Mouse (Mus musculus): ENCODE results near the gene Gtpbp8. TPM values are rescaled to one million over a fixed set of nuclear protein-coding genes. Genes with fewer than 3 reads are reported as not detected.

Gene Gtpbp8
- polyA plus RNA-seq, 1 experiment from 2014 or later: 38.7 TPM

DNA sequence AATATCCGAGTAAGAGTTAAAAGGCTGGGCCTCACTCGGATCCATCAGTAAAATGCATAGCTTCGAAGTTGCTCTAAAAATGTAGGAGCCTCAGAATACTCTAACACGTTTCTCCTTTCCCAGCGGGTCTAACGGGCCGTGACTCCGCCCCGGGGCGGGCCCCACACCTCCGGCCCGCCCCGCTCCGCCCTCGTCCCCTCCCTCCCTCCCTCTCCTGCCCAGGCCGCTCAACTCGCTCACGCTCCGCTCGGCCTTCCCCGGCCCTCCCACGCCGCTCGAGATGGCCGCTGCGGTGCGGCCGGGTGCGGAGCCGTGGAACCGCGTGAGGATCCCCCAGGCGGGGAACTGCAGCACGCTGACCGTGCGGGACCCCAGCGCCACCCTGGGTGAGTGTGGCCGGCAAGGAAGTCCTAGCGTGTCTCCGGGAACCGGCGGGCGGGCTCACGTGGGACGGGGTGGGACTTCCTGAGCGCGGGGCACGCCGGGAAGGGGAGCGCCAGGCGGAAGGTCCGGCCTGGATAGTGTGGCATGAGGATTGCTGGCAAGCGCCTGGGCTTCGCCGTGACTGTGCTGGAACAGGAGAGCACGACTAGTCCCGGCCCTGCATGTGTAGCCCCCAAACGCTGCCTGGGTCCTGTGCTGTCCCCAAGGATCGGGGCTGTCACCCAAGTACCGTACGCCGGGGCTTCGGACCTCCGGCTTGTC, 21.9 kb downstream of the Gtpbp8 start, which contains the start of gene Nepro:
Gene Nepro, plus strand, starts transcription at position 219 of the 705 bp plus-strand sequence.
- Histone ChIP-seq H3K9me3 (no peaks in the 10 kb centered on the region), H3K4me3 (replicated peaks) (peak within 1 kb of the TSS; percentile 80), H3K9ac (replicated peaks) (peak within 1 kb of the TSS; percentile 83), H3K4me1 (replicated peaks) (peaks cover 22% of the 10 kb centered on the region), H3K27ac (peak within 1 kb of the TSS; percentile 91), H3K27me3 (no peaks in the 10 kb centered on the region), H3K36me3 (peaks cover 8% of the 10 kb centered on the region), H3K4me2 (replicated peaks) (peak within 1 kb of the TSS; percentile 69)
- under 1% methylated on average over 64 of the region's 64 CpGs for WGBS
- ATAC-seq: peak; percentile 98

GRCm38 (mm10) chr16:44722666-44723065, 23.5 kb downstream of the Gtpbp8 start:
- no peak overlapping the region for H3K4me3 ChIP-seq (replicated peaks)
- H3K27me3 ChIP-seq: no peaks in the 10 kb centered on the region
- H3K9me3 ChIP-seq: no peaks in the 10 kb centered on the region
- ATAC-seq: no peak
- H3K4me1 ChIP-seq (replicated peaks): peaks cover 22% of the 10 kb centered on the region
- H3K27ac ChIP-seq: no peak overlapping the region
- WGBS: 95% methylated on average over 2 of the region's 2 CpGs
- no peak overlapping the region for H3K4me2 ChIP-seq (replicated peaks)
- H3K36me3 ChIP-seq: peaks cover 7% of the 10 kb centered on the region
- no peak overlapping the region for H3K9ac ChIP-seq (replicated peaks)

- no peak overlapping the region for H3K9ac ChIP-seq (replicated peaks)
- no peak overlapping the region for H3K27ac ChIP-seq
- no peak for ATAC-seq
- no peaks in the 10 kb centered on the region for H3K27me3 ChIP-seq
- H3K4me3 ChIP-seq (replicated peaks): no peak overlapping the region
- H3K4me1 ChIP-seq (replicated peaks): peaks cover 31% of the 10 kb centered on the region
- 79% methylated on average over 3 of the region's 3 CpGs for WGBS
- peaks cover 7% of the 10 kb centered on the region for H3K36me3 ChIP-seq
- H3K4me2 ChIP-seq (replicated peaks): no peak overlapping the region
- H3K9me3 ChIP-seq: no peaks in the 10 kb centered on the region
Measured at GRCm38 (mm10) chr16:44720518-44720917, 25.6 kb downstream of the Gtpbp8 start.

DNA sequence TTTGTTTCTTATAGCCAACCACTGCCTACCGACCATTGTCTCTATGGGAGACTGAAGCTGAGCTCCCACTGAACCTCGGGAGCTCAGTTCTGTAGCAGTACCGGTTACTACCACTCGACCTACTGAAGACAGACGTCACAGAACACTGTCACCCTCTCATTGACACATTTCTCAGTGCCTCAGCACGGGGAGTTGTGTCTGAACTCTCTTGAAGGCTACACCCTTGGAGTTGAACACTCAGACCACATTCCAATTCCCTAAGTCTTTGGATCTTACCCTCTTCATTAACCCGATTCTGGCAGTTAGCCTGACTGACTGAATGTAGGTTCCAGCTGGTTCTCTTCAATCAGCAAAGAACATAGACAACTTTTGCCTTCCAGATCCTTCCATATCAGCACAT, 26.8 kb downstream of the Gtpbp8 start:
- 85% methylated on average over 7 of the region's 7 CpGs for WGBS

DNA sequence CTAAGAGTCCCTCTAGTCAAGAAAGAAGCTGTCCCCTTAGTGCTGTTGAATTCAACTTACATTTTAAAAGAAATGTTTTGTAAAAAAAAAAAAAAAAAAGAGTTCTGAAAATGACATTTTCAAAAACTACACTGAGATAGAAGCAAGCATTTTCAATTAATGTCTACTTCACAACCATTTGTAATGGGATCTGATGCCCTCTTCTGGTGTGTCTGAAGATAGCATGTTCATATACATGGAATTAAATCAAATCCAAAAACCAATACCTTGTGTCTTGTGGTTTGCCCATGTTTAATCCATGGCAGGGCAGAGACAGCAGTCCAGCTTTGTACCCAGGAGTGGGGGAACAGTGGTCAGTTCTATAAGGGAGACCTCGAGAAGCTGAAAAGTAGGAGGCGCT, 28.3 kb downstream of the Gtpbp8 start:
- no peak for ATAC-seq
- H3K9ac ChIP-seq (replicated peaks): no peak overlapping the region

More for the DNA sequence above, 26.8 kb downstream of the Gtpbp8 start:
- Histone ChIP-seq H3K36me3 (peaks cover 7% of the 10 kb centered on the region), H3K4me2 (replicated peaks) (no peak overlapping the region), H3K27me3 (no peaks in the 10 kb centered on the region), H3K9me3 (no peaks in the 10 kb centered on the region), H3K4me1 (replicated peaks) (peaks cover 25% of the 10 kb centered on the region), H3K27ac (no peak overlapping the region), H3K4me3 (replicated peaks) (no peak overlapping the region), H3K9ac (replicated peaks) (no peak overlapping the region)
- ATAC-seq: no peak

DNA sequence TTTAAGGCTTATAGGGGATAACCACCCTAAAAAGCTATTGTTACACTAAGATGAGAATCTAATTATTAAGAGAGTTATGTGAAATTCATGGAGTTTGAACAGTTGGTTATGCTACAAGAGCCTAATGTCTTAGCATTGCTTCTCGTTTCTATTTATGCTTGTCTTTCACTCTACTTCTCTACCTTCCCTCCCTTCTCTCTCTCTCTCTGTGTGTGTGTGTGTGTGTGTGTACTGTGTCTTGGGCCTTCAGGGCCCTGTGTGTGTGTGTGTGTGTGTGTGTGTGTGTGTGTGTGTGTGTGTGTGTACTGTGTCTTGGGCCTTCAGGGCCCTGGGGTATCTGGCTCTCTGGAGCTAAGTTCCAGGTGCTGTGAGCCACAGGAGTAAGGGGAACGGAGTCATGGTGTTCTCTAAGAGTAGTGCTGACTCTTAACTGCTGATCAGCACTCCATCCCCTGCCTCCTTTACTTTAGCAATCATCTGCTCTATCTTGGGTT, 29.0 kb downstream of the Gtpbp8 start:
- ATAC-seq: no peak; the same call in 1 of the 2 replicates
- Histone ChIP-seq H3K4me2 (replicated peaks) (no peak overlapping the region), H3K27me3 (no peaks in the 10 kb centered on the region), H3K27ac (no peak overlapping the region), H3K4me1 (replicated peaks) (peaks cover 14% of the 10 kb centered on the region), H3K4me3 (replicated peaks) (no peak overlapping the region), H3K36me3 (peaks cover 7% of the 10 kb centered on the region), H3K9me3 (no peaks in the 10 kb centered on the region), H3K9ac (replicated peaks) (no peak overlapping the region)
- WGBS: 69% methylated on average over 2 of the region's 2 CpGs

More for the DNA sequence above, 28.3 kb downstream of the Gtpbp8 start:
- Histone ChIP-seq H3K9me3 (no peaks in the 10 kb centered on the region), H3K27ac (no peak overlapping the region), H3K4me1 (replicated peaks) (peaks cover 15% of the 10 kb centered on the region), H3K4me2 (replicated peaks) (no peak overlapping the region), H3K36me3 (peaks cover 7% of the 10 kb centered on the region), H3K27me3 (no peaks in the 10 kb centered on the region), H3K4me3 (replicated peaks) (no peak overlapping the region)
- 75% methylated on average over 2 of the region's 2 CpGs for WGBS

- peak; percentile 68 for ATAC-seq
- Histone ChIP-seq H3K4me3 (replicated peaks) (no peak overlapping the region), H3K9ac (replicated peaks) (no peak overlapping the region), H3K4me1 (replicated peaks) (peaks cover 14% of the 10 kb centered on the region), H3K9me3 (no peaks in the 10 kb centered on the region), H3K36me3 (peaks cover 7% of the 10 kb centered on the region), H3K27ac (peak overlapping the region; percentile 30; the same call in 1 of the 2 replicates), H3K27me3 (no peaks in the 10 kb centered on the region), H3K4me2 (replicated peaks) (peak overlapping the region; percentile 33)
- WGBS: 30% methylated on average over 10 of the region's 10 CpGs
Measured at GRCm38 (mm10) chr16:44716305-44717140, 29.6 kb downstream of the Gtpbp8 start.

GRCm38 (mm10) chr16:44703458-44703857, 42.7 kb downstream of the Gtpbp8 start:
- H3K27ac ChIP-seq: no peak overlapping the region; the same call in 1 of the 2 replicates
- no peaks in the 10 kb centered on the region for H3K36me3 ChIP-seq
- ATAC-seq: no peak
- no peak overlapping the region for H3K4me3 ChIP-seq (replicated peaks)
- no peaks in the 10 kb centered on the region for H3K9me3 ChIP-seq
- H3K9ac ChIP-seq (replicated peaks): no peak overlapping the region
- WGBS: 72% methylated on average over 4 of the region's 4 CpGs
- 0 out of 2 replicates have a peak, but pooled peaks cover 5% of the 10 kb centered on the region for H3K4me1 ChIP-seq (replicated peaks)
- H3K27me3 ChIP-seq: no peaks in the 10 kb centered on the region
- no peak overlapping the region for H3K4me2 ChIP-seq (replicated peaks)

DNA sequence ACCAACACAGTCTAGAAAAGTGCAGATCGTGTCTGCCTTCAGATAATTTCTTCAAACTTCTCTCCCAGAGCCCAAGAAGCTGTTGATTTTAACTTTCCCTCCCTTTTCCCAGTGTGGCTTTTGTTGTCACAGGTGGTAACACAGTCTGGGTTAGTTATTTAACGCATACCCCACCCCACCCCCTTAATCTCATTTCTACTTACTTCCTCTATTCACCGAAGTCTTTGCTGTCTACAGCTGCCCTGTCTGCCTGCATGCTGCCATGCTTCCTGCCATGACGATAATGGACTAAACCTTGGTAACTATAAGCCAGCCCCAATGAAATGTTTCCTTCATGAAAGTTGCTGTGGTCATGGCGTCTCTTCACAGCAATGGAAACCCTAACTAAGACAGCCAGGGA, 43.9 kb downstream of the Gtpbp8 start:
- no peak for ATAC-seq
- H3K9me3 ChIP-seq: no peaks in the 10 kb centered on the region
- no peak overlapping the region for H3K4me2 ChIP-seq (replicated peaks)
- H3K36me3 ChIP-seq: no peaks in the 10 kb centered on the region
- no peaks in the 10 kb centered on the region for H3K27me3 ChIP-seq
- 73% methylated on average over 5 of the region's 5 CpGs for WGBS
- H3K4me3 ChIP-seq (replicated peaks): no peak overlapping the region
- no peak overlapping the region for H3K9ac ChIP-seq (replicated peaks)
- 0 out of 2 replicates have a peak, but pooled peaks cover 5% of the 10 kb centered on the region for H3K4me1 ChIP-seq (replicated peaks)
- H3K27ac ChIP-seq: no peak overlapping the region

- Histone ChIP-seq H3K9me3 (no peaks in the 10 kb centered on the region), H3K27ac (no peak overlapping the region)
Measured at GRCm38 (mm10) chr16:44701155-44701554, 45.0 kb downstream of the Gtpbp8 start.

DNA sequence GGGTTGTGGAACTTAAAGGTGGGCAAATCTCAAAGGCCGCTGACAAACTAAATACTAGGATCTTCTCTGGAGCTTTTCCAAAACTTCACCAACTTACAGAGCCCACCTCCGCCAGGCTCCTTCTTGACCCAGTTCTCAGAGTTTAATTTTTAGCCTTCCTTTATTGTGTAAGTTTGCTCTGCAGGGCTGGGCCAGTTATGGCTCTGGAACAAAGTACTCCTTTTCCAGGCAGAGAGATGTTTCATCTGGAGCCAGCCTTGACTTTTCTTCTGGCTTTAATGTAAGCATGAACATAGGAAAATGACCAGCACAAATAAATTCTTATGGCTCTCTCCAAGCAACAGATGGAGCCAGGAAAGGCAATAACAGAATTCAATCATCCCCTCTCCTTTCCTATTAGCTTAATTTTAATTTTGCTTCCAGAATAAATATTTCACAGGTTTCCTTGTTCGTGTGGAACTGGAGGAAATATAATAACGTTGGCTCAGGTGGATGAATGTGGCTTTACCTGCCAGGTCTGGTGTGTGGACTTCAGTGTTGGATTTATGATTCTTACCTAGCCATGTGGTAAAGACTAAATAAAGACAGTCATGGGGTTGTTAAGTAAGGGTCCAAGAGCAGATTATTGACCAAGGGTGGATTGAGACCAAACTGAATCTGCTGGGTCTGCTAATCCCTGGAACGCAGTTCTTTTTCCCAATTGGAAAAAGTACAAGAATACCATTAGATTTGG, 48.5 kb downstream of the Gtpbp8 start:
- peaks cover 7% of the 10 kb centered on the region for H3K4me1 ChIP-seq (replicated peaks)
- H3K27ac ChIP-seq: no peak overlapping the region
- no peak overlapping the region for H3K9ac ChIP-seq (replicated peaks)
- no peaks in the 10 kb centered on the region for H3K36me3 ChIP-seq
- H3K4me2 ChIP-seq (replicated peaks): no peak overlapping the region
- H3K27me3 ChIP-seq: no peaks in the 10 kb centered on the region
- no peaks in the 10 kb centered on the region for H3K9me3 ChIP-seq
- WGBS: 94% methylated on average over 5 of the region's 5 CpGs
- H3K4me3 ChIP-seq (replicated peaks): no peak overlapping the region
- ATAC-seq: no peak

More at GRCm38 (mm10) chr16:44701155-44701554, 45.0 kb downstream of the Gtpbp8 start:
- no peak overlapping the region for H3K4me3 ChIP-seq (replicated peaks)
- 88% methylated on average over 3 of the region's 3 CpGs for WGBS
- no peak overlapping the region for H3K9ac ChIP-seq (replicated peaks)
- H3K4me1 ChIP-seq (replicated peaks): peaks cover 6% of the 10 kb centered on the region; the same call in 1 of the 2 replicates
- H3K36me3 ChIP-seq: no peaks in the 10 kb centered on the region
- no peak for ATAC-seq
- H3K4me2 ChIP-seq (replicated peaks): no peak overlapping the region
- no peaks in the 10 kb centered on the region for H3K27me3 ChIP-seq
